Mouse (Mus musculus): Measurements from ENCODE around the gene Arhgef6. TPM values are rescaled to one million over a fixed set of nuclear protein-coding genes. Genes with fewer than 3 reads are reported as not detected.

The Arhgef6 gene
- polyA plus RNA-seq, 1 experiment from 2014 or later: 4.5 TPM

GRCm38 (mm10) chrX:57288458-57288857 lies 50.1 kb downstream of the Arhgef6 start:
- Histone ChIP-seq H3K9ac (no peak overlapping the region), H3K27me3 (replicated peaks) (no peaks in the 10 kb centered on the region), H3K36me3 (no peaks in the 10 kb centered on the region), H3K4me3 (no peak overlapping the region), H3K4me2 (no peak overlapping the region), H3K27ac (no peak overlapping the region), H3K9me3 (replicated peaks) (no peaks in the 10 kb centered on the region), H3K4me1 (no peaks in the 10 kb centered on the region)
- WGBS (ENCODE audit: insufficient replicate concordance): 55% methylated on average over 3 of the region's 3 CpGs
- no peak for ATAC-seq

GRCm38 (mm10) chrX:57286281-57286680 lies 52.2 kb downstream of the Arhgef6 start:
- H3K27me3 ChIP-seq (replicated peaks): no peaks in the 10 kb centered on the region
- H3K9ac ChIP-seq: no peak overlapping the region
- H3K4me1 ChIP-seq: no peaks in the 10 kb centered on the region
- no peak for ATAC-seq
- H3K36me3 ChIP-seq: no peaks in the 10 kb centered on the region
- H3K4me3 ChIP-seq: no peak overlapping the region
- no peaks in the 10 kb centered on the region for H3K9me3 ChIP-seq (replicated peaks)
- 66% methylated on average over 9 of the region's 9 CpGs for WGBS (ENCODE audit: insufficient replicate concordance)
- H3K4me2 ChIP-seq: no peak overlapping the region
- no peak overlapping the region for H3K27ac ChIP-seq

GRCm38 (mm10) chrX:57282184-57282583 lies 56.3 kb downstream of the Arhgef6 start:
- WGBS (ENCODE audit: insufficient replicate concordance): 78% methylated on average over 3 of the region's 3 CpGs
- ATAC-seq: no peak
- no peaks in the 10 kb centered on the region for H3K36me3 ChIP-seq
- no peak overlapping the region for H3K9ac ChIP-seq
- H3K27me3 ChIP-seq (replicated peaks): no peaks in the 10 kb centered on the region
- H3K4me2 ChIP-seq: no peak overlapping the region
- H3K4me3 ChIP-seq: no peak overlapping the region
- H3K9me3 ChIP-seq (replicated peaks): no peaks in the 10 kb centered on the region
- no peak overlapping the region for H3K27ac ChIP-seq
- H3K4me1 ChIP-seq: no peaks in the 10 kb centered on the region

- no peak for ATAC-seq
- Histone ChIP-seq H3K36me3 (no peaks in the 10 kb centered on the region), H3K27me3 (replicated peaks) (no peaks in the 10 kb centered on the region), H3K9ac (no peak overlapping the region), H3K9me3 (replicated peaks) (no peaks in the 10 kb centered on the region), H3K4me1 (no peaks in the 10 kb centered on the region), H3K27ac (no peak overlapping the region), H3K4me2 (no peak overlapping the region), H3K4me3 (no peak overlapping the region)
- 41% methylated on average over 6 of the region's 6 CpGs for WGBS (ENCODE audit: insufficient replicate concordance)
These were observed 60.8 kb downstream of the Arhgef6 start for GRCm38 (mm10) chrX:57277560-57278335.

GRCm38 (mm10) chrX:57263515-57263914 lies 75.0 kb downstream of the Arhgef6 start:
- Histone ChIP-seq H3K4me3 (no peak overlapping the region), H3K27ac (no peak overlapping the region), H3K4me1 (no peaks in the 10 kb centered on the region), H3K36me3 (no peaks in the 10 kb centered on the region), H3K4me2 (no peak overlapping the region), H3K27me3 (replicated peaks) (no peaks in the 10 kb centered on the region), H3K9me3 (replicated peaks) (no peaks in the 10 kb centered on the region), H3K9ac (no peak overlapping the region)
- no peak for ATAC-seq
- WGBS (ENCODE audit: insufficient replicate concordance): 74% methylated on average over 4 of the region's 4 CpGs

GRCm38 (mm10) chrX:57260744-57261143 lies 77.8 kb downstream of the Arhgef6 start:
- 66% methylated on average over 2 of the region's 2 CpGs for WGBS (ENCODE audit: insufficient replicate concordance)
- Histone ChIP-seq H3K4me3 (no peak overlapping the region), H3K27ac (no peak overlapping the region)

GRCm38 (mm10) chrX:57253329-57254055 lies 85.0 kb downstream of the Arhgef6 start:
- Histone ChIP-seq H3K4me1 (no peaks in the 10 kb centered on the region), H3K4me3 (no peak overlapping the region)
- 65% methylated on average over 7 of the region's 7 CpGs for WGBS (ENCODE audit: insufficient replicate concordance)

More at GRCm38 (mm10) chrX:57260744-57261143, 77.8 kb downstream of the Arhgef6 start:
- no peak overlapping the region for H3K4me2 ChIP-seq
- H3K27me3 ChIP-seq (replicated peaks): no peaks in the 10 kb centered on the region
- no peak for ATAC-seq
- no peaks in the 10 kb centered on the region for H3K4me1 ChIP-seq
- H3K9ac ChIP-seq: no peak overlapping the region
- no peaks in the 10 kb centered on the region for H3K9me3 ChIP-seq (replicated peaks)
- no peaks in the 10 kb centered on the region for H3K36me3 ChIP-seq

GRCm38 (mm10) chrX:57238572-57238971 lies 100.0 kb downstream of the Arhgef6 start:
- H3K9me3 ChIP-seq (replicated peaks): no peaks in the 10 kb centered on the region
- H3K36me3 ChIP-seq: no peaks in the 10 kb centered on the region
- no peak overlapping the region for H3K9ac ChIP-seq
- H3K27ac ChIP-seq: no peak overlapping the region
- no peaks in the 10 kb centered on the region for H3K4me1 ChIP-seq
- H3K4me3 ChIP-seq: no peak overlapping the region
- H3K4me2 ChIP-seq: no peak overlapping the region
- H3K27me3 ChIP-seq (replicated peaks): no peaks in the 10 kb centered on the region
- no peak for ATAC-seq
- 47% methylated on average over 3 of the region's 3 CpGs for WGBS (ENCODE audit: insufficient replicate concordance)

More at GRCm38 (mm10) chrX:57253329-57254055, 85.0 kb downstream of the Arhgef6 start:
- Histone ChIP-seq H3K27me3 (replicated peaks) (no peaks in the 10 kb centered on the region), H3K4me2 (no peak overlapping the region), H3K9ac (no peak overlapping the region), H3K36me3 (no peaks in the 10 kb centered on the region), H3K9me3 (replicated peaks) (no peaks in the 10 kb centered on the region), H3K27ac (no peak overlapping the region)
- no peak for ATAC-seq

- H3K4me1 ChIP-seq: no peaks in the 10 kb centered on the region
- no peak overlapping the region for H3K9ac ChIP-seq
- no peak overlapping the region for H3K4me2 ChIP-seq
- H3K36me3 ChIP-seq: no peaks in the 10 kb centered on the region
- no peak overlapping the region for H3K27ac ChIP-seq
- no peak for ATAC-seq
- no peaks in the 10 kb centered on the region for H3K9me3 ChIP-seq (replicated peaks)
- 46% methylated on average over 4 of the region's 4 CpGs for WGBS (ENCODE audit: insufficient replicate concordance)
- H3K27me3 ChIP-seq (replicated peaks): no peaks in the 10 kb centered on the region
- H3K4me3 ChIP-seq: no peak overlapping the region
These were observed 102.5 kb downstream of the Arhgef6 start for GRCm38 (mm10) chrX:57235982-57236381.

GRCm38 (mm10) chrX:57233596-57233995 lies 104.9 kb downstream of the Arhgef6 start:
- Histone ChIP-seq H3K4me3 (no peak overlapping the region), H3K27ac (no peak overlapping the region), H3K4me1 (no peaks in the 10 kb centered on the region), H3K4me2 (no peak overlapping the region), H3K9ac (no peak overlapping the region), H3K9me3 (replicated peaks) (no peaks in the 10 kb centered on the region), H3K36me3 (no peaks in the 10 kb centered on the region), H3K27me3 (replicated peaks) (no peaks in the 10 kb centered on the region)
- 44% methylated on average over 2 of the region's 2 CpGs for WGBS (ENCODE audit: insufficient replicate concordance)
- ATAC-seq: no peak

GRCm38 (mm10) chrX:57228178-57228577 lies 110.4 kb downstream of the Arhgef6 start:
- no peak for ATAC-seq
- H3K27me3 ChIP-seq (replicated peaks): no peaks in the 10 kb centered on the region
- 42% methylated on average over 2 of the region's 2 CpGs for WGBS (ENCODE audit: insufficient replicate concordance)

GRCm38 (mm10) chrX:57223301-57223700 lies 115.2 kb downstream of the Arhgef6 start:
- Histone ChIP-seq H3K4me2 (no peak overlapping the region), H3K4me3 (no peak overlapping the region), H3K9me3 (replicated peaks) (no peaks in the 10 kb centered on the region), H3K9ac (no peak overlapping the region), H3K27me3 (replicated peaks) (no peaks in the 10 kb centered on the region), H3K36me3 (no peaks in the 10 kb centered on the region), H3K27ac (no peak overlapping the region), H3K4me1 (no peaks in the 10 kb centered on the region)
- ATAC-seq: no peak
- 84% methylated on average over 10 of the region's 10 CpGs for WGBS (ENCODE audit: insufficient replicate concordance)

More at GRCm38 (mm10) chrX:57228178-57228577, 110.4 kb downstream of the Arhgef6 start:
- Histone ChIP-seq H3K4me1 (no peaks in the 10 kb centered on the region), H3K4me3 (no peak overlapping the region), H3K27ac (no peak overlapping the region), H3K9ac (no peak overlapping the region), H3K4me2 (no peak overlapping the region), H3K36me3 (no peaks in the 10 kb centered on the region), H3K9me3 (replicated peaks) (no peaks in the 10 kb centered on the region)
